Mouse (Mus musculus): Measurements from ENCODE around the gene Cyp4a32. TPM values are rescaled to one million over a fixed set of nuclear protein-coding genes. Genes with fewer than 3 reads are reported as not detected.
"Not testable (repeated sequence)": the region's sequence is repeated elsewhere in the genome, so short reads cannot be mapped to it uniquely, and the experiment has no call there.

Gene Cyp4a32
- polyA plus RNA-seq, 1 experiment from 2014 or later: not detected

- not testable (repeated sequence) for DNase-seq (ENCODE audit: extremely low spot score, low spot score); H3K36me3 ChIP-seq (replicated peaks); H3K4me3 ChIP-seq; H3K9me3 ChIP-seq; H3K27ac ChIP-seq; H3K4me1 ChIP-seq; H3K27me3 ChIP-seq (ENCODE audit: poor library complexity, severe bottlenecking)
- WGBS: 87% methylated on average over 3 of the region's 3 CpGs
Observed at GRCm38 (mm10) chr4:115625560-115625959, 24.8 kb downstream of the Cyp4a32 start.

GRCm38 (mm10) chr4:115642967-115643754, 42.4 kb downstream of the Cyp4a32 start:
- 79% methylated on average over 5 of the region's 5 CpGs for WGBS
- H3K4me1 ChIP-seq: no peaks in the 10 kb centered on the region
- no peaks in the 10 kb centered on the region for H3K9me3 ChIP-seq
- no peaks in the 10 kb centered on the region for H3K36me3 ChIP-seq (replicated peaks)
- H3K27me3 ChIP-seq (ENCODE audit: poor library complexity, severe bottlenecking): no peaks in the 10 kb centered on the region
- no peak for DNase-seq (ENCODE audit: extremely low spot score, low spot score)
- no peak overlapping the region for H3K27ac ChIP-seq
- no peak overlapping the region for H3K4me3 ChIP-seq

DNA sequence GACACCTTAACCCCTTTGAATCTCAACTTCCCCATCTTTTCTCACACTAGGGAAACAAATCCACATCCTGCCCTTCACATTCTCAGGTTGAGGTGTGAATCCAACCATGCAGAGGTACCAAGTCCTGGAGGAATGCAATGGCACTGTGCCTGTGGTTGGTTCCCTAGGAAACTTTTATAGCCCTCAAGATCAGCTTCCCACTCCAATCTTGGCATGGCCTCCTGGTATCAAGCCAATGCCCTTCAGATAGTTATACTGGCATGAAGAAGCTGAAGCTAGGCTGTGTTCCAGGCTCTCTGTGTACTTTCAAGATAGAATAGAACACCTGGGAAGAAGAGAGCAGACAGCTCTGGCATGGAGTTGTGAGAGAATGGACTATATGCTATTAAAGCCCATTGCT, 44.6 kb downstream of the Cyp4a32 start:
- H3K4me1 ChIP-seq: no peaks in the 10 kb centered on the region
- no peaks in the 10 kb centered on the region for H3K9me3 ChIP-seq
- H3K27ac ChIP-seq: no peak overlapping the region

DNA sequence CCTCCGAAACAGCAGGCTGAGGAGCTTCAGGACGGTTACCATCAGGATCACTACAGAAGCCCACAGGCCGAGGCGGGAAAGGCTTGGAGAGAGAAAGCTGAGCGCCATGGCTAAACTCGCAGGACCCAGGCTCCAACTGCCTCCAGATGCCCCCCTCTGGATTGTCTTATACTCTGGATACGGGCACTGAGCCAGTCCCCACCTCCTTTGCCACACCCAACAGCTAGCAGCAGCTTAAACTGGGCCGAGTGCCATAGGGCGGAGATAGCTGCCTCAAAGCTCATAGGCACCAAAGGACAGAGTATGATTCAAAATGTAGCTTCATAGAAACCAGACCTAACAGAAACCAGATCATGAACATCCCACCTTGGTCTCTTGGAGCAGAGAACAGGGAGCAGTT, 46.8 kb downstream of the Cyp4a32 start, which contains the start of gene Cyp4b1:
Gene Cyp4b1, minus strand, starts transcription at position 144 of the 400 bp plus-strand sequence.
- no peaks in the 10 kb centered on the region for H3K36me3 ChIP-seq (replicated peaks)
- 90% methylated on average over 9 of the region's 9 CpGs for WGBS
- no peaks in the 10 kb centered on the region for H3K4me1 ChIP-seq
- no peak for DNase-seq (ENCODE audit: extremely low spot score, low spot score)
- no peak within 1 kb of the TSS for H3K4me3 ChIP-seq
- no peak within 1 kb of the TSS for H3K27ac ChIP-seq
- H3K27me3 ChIP-seq (ENCODE audit: poor library complexity, severe bottlenecking): no peaks in the 10 kb centered on the region
- H3K9me3 ChIP-seq: no peaks in the 10 kb centered on the region

More for the DNA sequence above, 44.6 kb downstream of the Cyp4a32 start:
- Histone ChIP-seq H3K27me3 (ENCODE audit: poor library complexity, severe bottlenecking) (no peaks in the 10 kb centered on the region), H3K4me3 (no peak overlapping the region), H3K36me3 (replicated peaks) (no peaks in the 10 kb centered on the region)
- DNase-seq (ENCODE audit: extremely low spot score, low spot score): no peak

DNA sequence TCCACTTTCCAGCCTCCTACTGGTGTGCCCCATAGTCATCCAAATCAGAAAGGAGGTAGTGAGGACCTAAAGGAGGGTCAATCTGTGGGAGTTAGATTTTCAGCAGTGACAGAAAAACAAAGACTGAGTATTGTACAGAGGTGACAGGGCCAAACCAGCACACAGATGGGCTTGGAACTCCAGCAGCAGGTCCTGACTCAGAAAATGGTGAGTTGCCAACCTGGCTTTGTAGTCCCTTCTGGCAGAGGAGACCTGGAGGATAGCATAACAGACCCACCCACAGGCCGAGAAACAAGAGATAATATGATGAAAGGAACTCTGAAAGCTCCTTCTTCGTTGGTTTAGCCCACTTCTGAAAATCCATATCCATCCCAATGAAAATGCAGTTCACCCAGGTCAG, 48.0 kb downstream of the Cyp4a32 start:
- Histone ChIP-seq H3K9me3 (no peaks in the 10 kb centered on the region), H3K4me1 (no peaks in the 10 kb centered on the region), H3K27ac (no peak overlapping the region), H3K27me3 (ENCODE audit: poor library complexity, severe bottlenecking) (no peaks in the 10 kb centered on the region), H3K4me3 (no peak overlapping the region), H3K36me3 (replicated peaks) (no peaks in the 10 kb centered on the region)
- 78% methylated on average over 2 of the region's 2 CpGs for WGBS
- DNase-seq (ENCODE audit: extremely low spot score, low spot score): no peak

DNA sequence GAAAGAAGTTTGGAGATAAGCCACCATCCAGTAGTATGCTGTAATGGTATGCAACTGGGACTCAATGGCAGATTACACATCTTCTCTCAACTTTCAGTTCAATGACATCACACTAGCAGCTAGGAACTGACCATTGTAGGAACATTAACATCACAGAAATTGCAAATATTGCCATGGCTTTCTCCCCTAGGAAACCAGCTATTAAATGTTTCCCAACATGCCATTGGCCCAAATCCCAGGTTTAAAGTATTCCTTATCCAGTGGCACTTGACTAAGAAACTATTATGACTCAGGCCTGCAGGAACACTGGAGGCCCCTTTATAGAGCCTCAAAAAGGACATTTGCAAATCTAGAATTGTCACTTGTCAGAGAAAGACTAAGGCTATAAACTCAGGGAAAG, 48.6 kb downstream of the Cyp4a32 start:
- Histone ChIP-seq H3K36me3 (replicated peaks) (no peaks in the 10 kb centered on the region), H3K9me3 (no peaks in the 10 kb centered on the region), H3K4me1 (no peaks in the 10 kb centered on the region), H3K27ac (no peak overlapping the region), H3K27me3 (ENCODE audit: poor library complexity, severe bottlenecking) (no peaks in the 10 kb centered on the region), H3K4me3 (no peak overlapping the region)
- DNase-seq (ENCODE audit: extremely low spot score, low spot score): no peak

DNA sequence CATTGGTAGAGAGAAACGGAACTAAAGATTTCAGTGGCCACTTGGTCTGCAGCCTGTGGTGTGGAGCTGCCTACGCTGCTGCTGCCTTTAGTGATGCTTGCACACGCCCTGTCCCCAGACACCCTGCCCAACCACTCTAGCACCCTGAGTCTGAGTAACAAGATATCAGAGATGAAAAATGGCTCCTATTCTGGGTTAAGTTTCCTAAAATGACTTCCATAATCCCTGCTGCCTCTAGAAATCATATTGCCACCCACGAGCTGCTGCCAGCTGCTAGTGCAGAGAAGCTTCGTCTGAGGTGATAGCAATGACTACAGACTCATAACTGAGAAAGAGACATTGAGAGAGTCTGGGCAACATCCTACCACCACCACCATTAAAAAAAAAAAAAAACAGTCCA, 50.1 kb downstream of the Cyp4a32 start:
- no peaks in the 10 kb centered on the region for H3K9me3 ChIP-seq
- 90% methylated on average over 5 of the region's 5 CpGs for WGBS
- no peak for DNase-seq (ENCODE audit: extremely low spot score, low spot score)
- H3K4me1 ChIP-seq: no peaks in the 10 kb centered on the region
- no peak overlapping the region for H3K4me3 ChIP-seq
- H3K27ac ChIP-seq: no peak overlapping the region
- H3K27me3 ChIP-seq (ENCODE audit: poor library complexity, severe bottlenecking): no peaks in the 10 kb centered on the region
- no peaks in the 10 kb centered on the region for H3K36me3 ChIP-seq (replicated peaks)

DNA sequence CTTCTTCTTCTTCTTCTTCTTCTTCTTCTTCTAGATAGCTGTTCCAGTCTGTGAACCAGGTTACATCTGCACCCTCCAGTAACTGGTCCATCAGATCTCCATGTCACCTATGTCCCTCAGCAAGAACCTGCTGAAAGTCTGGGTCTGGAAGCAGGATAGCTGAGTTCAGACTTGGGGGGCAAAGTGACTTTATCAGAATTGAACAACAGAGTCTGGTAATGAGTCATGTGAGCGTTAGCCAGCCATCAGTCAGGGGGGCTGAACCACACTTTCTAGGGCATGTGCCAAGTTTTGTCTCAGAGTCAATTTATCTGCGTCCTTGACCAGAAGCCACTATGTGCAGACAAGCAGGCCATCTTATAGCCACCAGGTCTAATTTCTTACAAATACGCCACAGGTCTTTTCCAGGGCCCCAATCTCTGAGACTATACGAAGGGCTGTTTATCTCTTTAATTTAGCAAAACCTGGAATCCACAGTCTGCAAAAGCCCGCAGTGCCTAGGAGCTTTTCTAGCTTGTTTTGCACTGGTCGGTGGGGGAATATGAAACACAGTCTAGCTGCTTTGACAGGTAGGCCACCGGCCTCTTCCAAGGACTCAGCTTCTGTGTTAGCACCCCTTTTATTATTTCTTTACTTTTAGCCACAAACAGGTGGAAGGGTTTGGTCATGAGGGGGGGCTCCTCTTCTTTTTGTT, 55.2 kb downstream of the Cyp4a32 start:
- H3K36me3 ChIP-seq (replicated peaks); H3K4me1 ChIP-seq; H3K9me3 ChIP-seq; DNase-seq (ENCODE audit: extremely low spot score, low spot score); H3K27ac ChIP-seq; H3K4me3 ChIP-seq: not testable (repeated sequence)
- H3K27me3 ChIP-seq (ENCODE audit: poor library complexity, severe bottlenecking): peaks cover 13% of the 10 kb centered on the region
- WGBS: 88% methylated on average over 7 of the region's 7 CpGs

- H3K4me1 ChIP-seq; DNase-seq (ENCODE audit: extremely low spot score, low spot score); H3K9me3 ChIP-seq; H3K4me3 ChIP-seq; H3K27ac ChIP-seq; H3K36me3 ChIP-seq (replicated peaks): not testable (repeated sequence)
- H3K27me3 ChIP-seq (ENCODE audit: poor library complexity, severe bottlenecking): peaks cover 13% of the 10 kb centered on the region
- 100% methylated on average over 1 of the region's 1 CpGs for WGBS
Observed at GRCm38 (mm10) chr4:115656535-115656922, 55.8 kb downstream of the Cyp4a32 start.

DNA sequence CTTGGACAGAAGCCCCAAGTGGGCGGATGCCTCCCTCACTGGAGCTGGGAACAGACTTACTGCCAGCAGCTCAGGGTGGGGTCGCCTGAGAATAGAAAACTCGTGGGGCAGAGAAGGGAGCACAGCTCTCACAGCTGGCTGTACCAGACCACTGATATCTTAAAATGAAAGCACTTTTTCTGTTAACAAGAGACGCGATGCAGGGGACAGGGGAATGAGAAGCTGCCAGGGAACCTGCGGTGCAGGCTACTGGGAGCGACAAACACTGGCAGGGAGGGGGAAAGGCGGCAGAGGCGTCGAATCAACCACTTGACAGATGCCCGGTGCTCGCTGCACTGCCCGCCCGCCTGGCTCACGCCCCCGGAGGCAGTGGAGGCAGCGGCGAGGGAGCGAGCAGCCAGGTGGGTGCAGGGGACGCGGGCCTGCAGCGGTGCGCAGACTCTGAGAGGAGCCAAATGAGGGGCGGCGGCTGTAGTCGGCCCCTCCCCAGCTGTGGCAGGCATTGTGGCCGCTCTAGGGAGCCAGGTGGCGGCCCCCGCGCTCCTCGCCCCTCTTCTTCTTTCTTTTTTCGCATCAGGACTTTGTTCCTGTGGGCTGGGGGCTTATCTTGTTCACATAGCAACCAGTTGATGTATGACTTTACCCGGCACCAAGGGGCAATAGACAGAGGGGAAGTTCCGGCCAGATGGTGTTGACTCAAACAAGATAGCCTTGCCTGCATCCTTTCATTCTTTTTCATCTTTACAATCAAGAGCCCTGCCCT, 56.5 kb downstream of the Cyp4a32 start:
- peak; percentile 33 for DNase-seq (ENCODE audit: extremely low spot score, low spot score)
- WGBS: 3% methylated on average over 34 of the region's 34 CpGs
- Histone ChIP-seq H3K9me3 (no peaks in the 10 kb centered on the region), H3K27me3 (ENCODE audit: poor library complexity, severe bottlenecking) (peaks cover 13% of the 10 kb centered on the region), H3K36me3 (replicated peaks) (no peaks in the 10 kb centered on the region), H3K4me1 (peaks cover 10% of the 10 kb centered on the region), H3K4me3 (peak overlapping the region; percentile 56), H3K27ac (peak overlapping the region; percentile 56; the same call in 1 of the 2 replicates)

- Histone ChIP-seq H3K4me1 (peaks cover 10% of the 10 kb centered on the region), H3K27ac (no peak overlapping the region), H3K27me3 (ENCODE audit: poor library complexity, severe bottlenecking) (peaks cover 13% of the 10 kb centered on the region), H3K9me3 (no peaks in the 10 kb centered on the region), H3K4me3 (peak overlapping the region; percentile 56), H3K36me3 (replicated peaks) (no peaks in the 10 kb centered on the region)
- DNase-seq (ENCODE audit: extremely low spot score, low spot score): no peak
Observed at GRCm38 (mm10) chr4:115657867-115658249, 57.1 kb downstream of the Cyp4a32 start.

GRCm38 (mm10) chr4:115659190-115659589, 58.4 kb downstream of the Cyp4a32 start:
- Histone ChIP-seq H3K9me3 (no peaks in the 10 kb centered on the region), H3K4me1 (peaks cover 10% of the 10 kb centered on the region), H3K36me3 (replicated peaks) (no peaks in the 10 kb centered on the region), H3K4me3 (no peak overlapping the region), H3K27me3 (ENCODE audit: poor library complexity, severe bottlenecking) (peaks cover 13% of the 10 kb centered on the region), H3K27ac (no peak overlapping the region)
- DNase-seq (ENCODE audit: extremely low spot score, low spot score): no peak
